Mouse (Mus musculus) bone marrow macrophage, adult 2 months (primary cell): Measurements from ENCODE around the gene Tifab.

Experiments used
- CTCF ChIP-seq: IDR thresholded peaks from 2 replicates; pipeline ENCODE4 v1.5.1; 2012; ENCODE audit warnings: low read depth, mild to moderate bottlenecking, low read length, moderate library complexity
- POLR2A ChIP-seq: IDR thresholded peaks from 2 replicates; pipeline ENCODE4 v1.6.1; 2012; ENCODE audit warnings: mild to moderate bottlenecking, low read depth, low read length, borderline replicate concordance

GRCm38 (mm10) chr13:56208225-56209066 is 29.8 kb upstream of the Tifab start:
- TF ChIP-seq POLR2A: no peak
- no peak for TF ChIP-seq CTCF
